Mouse (Mus musculus) heart, embryonic 16.5 days (tissue): ENCODE data around the gene Phtf2. TPM values are rescaled to one million over a fixed set of nuclear protein-coding genes. Genes with fewer than 3 reads are reported as not detected.
"Not testable (repeated sequence)": the region's sequence is repeated elsewhere in the genome, so short reads cannot be mapped to it uniquely, and the experiment has no call there.

Experiments
- ATAC-seq: fragments of 200-750 bp; cut with Nextera tagmentation; replicated peaks from 2 replicates; pipeline ENCODE4 v1.8.0; 2017; ENCODE audit warnings: moderate number of reproducible peaks; ENCODE audit not compliant: insufficient read depth, low FRiP score; ENCODE audit errors: extremely low read depth
- H3K27ac ChIP-seq: fragments of 300-500 bp; sonication (generic); 2 replicates; pipeline ENCODE4 v1.5.1; 2014; ENCODE audit warnings: mild to moderate bottlenecking, low read length, control low read depth, moderate library complexity
- H3K27me3 ChIP-seq: fragments of 300-500 bp; sonication (generic); 2 replicates; pipeline ENCODE4 v1.6.1; 2014; ENCODE audit warnings: low read length, mixed read lengths; ENCODE audit not compliant: control insufficient read depth, insufficient read depth
- H3K36me3 ChIP-seq: fragments of 300-500 bp; sonication (generic); 2 replicates; pipeline ENCODE4 v1.6.1; 2014; ENCODE audit not compliant: control insufficient read depth, insufficient read depth
- H3K4me1 ChIP-seq: fragments of 300-500 bp; sonication (generic); 2 replicates; pipeline ENCODE4 v1.6.1; 2014; ENCODE audit warnings: low read length, mixed read lengths; ENCODE audit not compliant: control insufficient read depth, insufficient read depth
- H3K4me2 ChIP-seq: fragments of 300-500 bp; sonication (generic); 2 replicates; pipeline ENCODE4 v1.6.1; 2014; ENCODE audit warnings: low read depth, mild to moderate bottlenecking, control low read depth, low read length
- H3K4me3 ChIP-seq: fragments of 300-500 bp; sonication (generic); 2 replicates; pipeline ENCODE4 v1.5.1; 2014; ENCODE audit warnings: mild to moderate bottlenecking, control low read depth, low read length
- H3K9ac ChIP-seq: fragments of 300-500 bp; sonication (generic); 2 replicates; pipeline ENCODE4 v1.6.1; 2014; ENCODE audit warnings: low read length, control low read depth
- H3K9me3 ChIP-seq: fragments of 300-500 bp; sonication (generic); replicated peaks from 2 replicates; pipeline ENCODE4 v1.6.1; 2016; ENCODE audit warnings: low read length; ENCODE audit not compliant: control insufficient read depth
- WGBS: fragments of 180-500 bp; shearing (Covaris S2); extraction: QIAGEN DNeasy Blood & Tissue Kit; methylation state at CpG from one replicate; pipeline ENCODE4 v1.1.7; 2014; 5-methylcytosine and 5-hydroxymethylcytosine counted together
- polyA plus RNA-seq: library from polyadenylated mRNA; unstranded; fragments of >200 nt; fragmentation: Nextera tagmentation; extraction: Ambion mirVana; gene quantifications from 2 replicates; pipeline ENCODE4 v1.2.1, GENCODE M21; 2015

The Phtf2 gene
- polyA plus RNA-seq, 1 experiment from 2014 or later: 38.9 TPM

- Histone ChIP-seq H3K27me3 (no peaks in the 10 kb centered on the region), H3K4me2 (no peak overlapping the region), H3K27ac (no peak overlapping the region), H3K9ac (no peak overlapping the region), H3K4me3 (no peak overlapping the region), H3K9me3 (no peaks in the 10 kb centered on the region), H3K4me1 (no peaks in the 10 kb centered on the region), H3K36me3 (no peaks in the 10 kb centered on the region)
- ATAC-seq: no peak
- 86% methylated on average over 8 of the region's 8 CpGs for WGBS
Measured at GRCm38 (mm10) chr5:20748856-20749255, 133.1 kb downstream of the Phtf2 start.

GRCm38 (mm10) chr5:20748142-20748541 is 133.8 kb downstream of the Phtf2 start:
- no peak overlapping the region for H3K27ac ChIP-seq
- no peak overlapping the region for H3K4me3 ChIP-seq
- H3K36me3 ChIP-seq: no peaks in the 10 kb centered on the region
- ATAC-seq: no peak
- H3K9me3 ChIP-seq: no peaks in the 10 kb centered on the region
- 82% methylated on average over 4 of the region's 4 CpGs for WGBS
- H3K4me1 ChIP-seq: no peaks in the 10 kb centered on the region
- no peak overlapping the region for H3K4me2 ChIP-seq
- no peak overlapping the region for H3K9ac ChIP-seq
- no peaks in the 10 kb centered on the region for H3K27me3 ChIP-seq

GRCm38 (mm10) chr5:20741936-20742335 is 140.0 kb downstream of the Phtf2 start:
- no peak overlapping the region for H3K9ac ChIP-seq
- no peaks in the 10 kb centered on the region for H3K9me3 ChIP-seq
- no peak overlapping the region for H3K4me3 ChIP-seq
- no peaks in the 10 kb centered on the region for H3K4me1 ChIP-seq
- no peaks in the 10 kb centered on the region for H3K27me3 ChIP-seq
- no peaks in the 10 kb centered on the region for H3K36me3 ChIP-seq
- 88% methylated on average over 8 of the region's 8 CpGs for WGBS
- no peak for ATAC-seq
- no peak overlapping the region for H3K4me2 ChIP-seq
- H3K27ac ChIP-seq: no peak overlapping the region

- WGBS: 33% methylated on average over 6 of the region's 6 CpGs
Measured at GRCm38 (mm10) chr5:20741193-20741592, 140.7 kb downstream of the Phtf2 start.

GRCm38 (mm10) chr5:20738795-20739194 is 143.1 kb downstream of the Phtf2 start:
- Histone ChIP-seq H3K4me2 (no peak overlapping the region), H3K4me1 (no peaks in the 10 kb centered on the region), H3K4me3 (no peak overlapping the region), H3K9me3 (no peaks in the 10 kb centered on the region), H3K27ac (no peak overlapping the region), H3K9ac (no peak overlapping the region), H3K27me3 (no peaks in the 10 kb centered on the region), H3K36me3 (no peaks in the 10 kb centered on the region)
- ATAC-seq: no peak
- 34% methylated on average over 2 of the region's 2 CpGs for WGBS

More at GRCm38 (mm10) chr5:20741193-20741592, 140.7 kb downstream of the Phtf2 start:
- Histone ChIP-seq H3K27ac (no peak overlapping the region), H3K4me2 (no peak overlapping the region), H3K27me3 (no peaks in the 10 kb centered on the region), H3K9me3 (no peaks in the 10 kb centered on the region), H3K9ac (no peak overlapping the region), H3K4me3 (no peak overlapping the region), H3K36me3 (no peaks in the 10 kb centered on the region), H3K4me1 (no peaks in the 10 kb centered on the region)
- no peak for ATAC-seq

- not testable (repeated sequence) for ATAC-seq, H3K4me1 ChIP-seq, H3K4me3 ChIP-seq, H3K9me3 ChIP-seq, H3K36me3 ChIP-seq, H3K27me3 ChIP-seq, H3K9ac ChIP-seq, H3K27ac ChIP-seq, H3K4me2 ChIP-seq
- 70% methylated on average over 2 of the region's 4 CpGs for WGBS
Measured at GRCm38 (mm10) chr5:20723226-20723625, 158.7 kb downstream of the Phtf2 start.

- H3K9ac ChIP-seq: no peak overlapping the region
- ATAC-seq: no peak
- H3K36me3 ChIP-seq: no peaks in the 10 kb centered on the region
- 62% methylated on average over 4 of the region's 4 CpGs for WGBS
- 0 out of 2 replicates have a peak, but pooled peaks cover 4% of the 10 kb centered on the region for H3K9me3 ChIP-seq
- H3K4me2 ChIP-seq: no peak overlapping the region
- H3K4me1 ChIP-seq: no peaks in the 10 kb centered on the region
- H3K27ac ChIP-seq: no peak overlapping the region
- no peak overlapping the region for H3K4me3 ChIP-seq
- no peaks in the 10 kb centered on the region for H3K27me3 ChIP-seq
Measured at GRCm38 (mm10) chr5:20720201-20720900, 161.6 kb downstream of the Phtf2 start.

GRCm38 (mm10) chr5:20715980-20716379 is 165.9 kb downstream of the Phtf2 start:
- not testable (repeated sequence) for H3K9me3 ChIP-seq, H3K27me3 ChIP-seq, H3K36me3 ChIP-seq, H3K4me3 ChIP-seq, H3K4me1 ChIP-seq, H3K27ac ChIP-seq, ATAC-seq, H3K4me2 ChIP-seq, H3K9ac ChIP-seq
- WGBS: 82% methylated on average over 6 of the region's 6 CpGs

- H3K4me2 ChIP-seq, H3K9ac ChIP-seq, ATAC-seq, H3K9me3 ChIP-seq, H3K4me1 ChIP-seq, H3K4me3 ChIP-seq, H3K36me3 ChIP-seq, H3K27ac ChIP-seq, H3K27me3 ChIP-seq: not testable (repeated sequence)
- WGBS: 78% methylated on average over 1 of the region's 1 CpGs
Measured at GRCm38 (mm10) chr5:20714619-20715018, 167.3 kb downstream of the Phtf2 start.
